Mouse (Mus musculus) ES-Bruce4 (cell line): ENCODE data around the gene Neo1. TPM values are rescaled to one million over a fixed set of nuclear protein-coding genes. Genes with fewer than 3 reads are reported as not detected.
"Not testable (repeated sequence)": the region's sequence is repeated elsewhere in the genome, so short reads cannot be mapped to it uniquely, and the experiment has no call there.

Experiments
- H3K27ac ChIP-seq: 2 replicates; pipeline ENCODE4 v1.5.1; 2012; ENCODE audit warnings: low read length, inconsistent platforms; ENCODE audit not compliant: insufficient read depth
- H3K27me3 ChIP-seq: 2 replicates; pipeline ENCODE4 v1.6.1; 2012; ENCODE audit warnings: mild to moderate bottlenecking, low read length, inconsistent platforms; ENCODE audit not compliant: control insufficient read depth, poor library complexity, insufficient read depth, severe bottlenecking
- H3K36me3 ChIP-seq: 2 replicates; pipeline ENCODE4 v1.6.1; 2012; ENCODE audit warnings: inconsistent platforms, mild to moderate bottlenecking, low read length, moderate library complexity; ENCODE audit not compliant: control insufficient read depth, poor library complexity, insufficient read depth, severe bottlenecking
- H3K4me1 ChIP-seq: one replicate; pipeline ENCODE4 v1.8.1; 2011; ENCODE audit warnings: low read length; ENCODE audit not compliant: control insufficient read depth, insufficient read depth
- H3K4me3 ChIP-seq: 2 replicates; pipeline ENCODE4 v1.5.1; 2011; ENCODE audit warnings: low read depth, mild to moderate bottlenecking, low read length
- H3K9ac ChIP-seq: 2 replicates; pipeline ENCODE4 v1.6.1; 2012; ENCODE audit warnings: low read depth, mild to moderate bottlenecking, inconsistent platforms; ENCODE audit not compliant: poor library complexity, severe bottlenecking
- H3K9me3 ChIP-seq: replicated peaks from 2 replicates; pipeline ENCODE4 v1.6.1; 2012; ENCODE audit warnings: mild to moderate bottlenecking, low read length, inconsistent platforms; ENCODE audit not compliant: control insufficient read depth, poor library complexity, insufficient read depth, severe bottlenecking
- CTCF ChIP-seq: IDR thresholded peaks from one replicate; pipeline ENCODE4 v1.8.1; 2011; ENCODE audit warnings: low read depth, low read length
- EP300 ChIP-seq: IDR thresholded peaks from 2 replicates; pipeline ENCODE4 v1.6.1; 2011; ENCODE audit warnings: low read depth, low read length; ENCODE audit not compliant: insufficient read depth
- POLR2A ChIP-seq: IDR thresholded peaks from one replicate; pipeline ENCODE4 v1.8.1; 2011; ENCODE audit warnings: low read length; ENCODE audit not compliant: insufficient read depth
- polyA plus RNA-seq: library from polyadenylated mRNA; stranded (reverse); fragments of >200 nt; gene quantifications from 2 replicates; pipeline ENCODE4 v1.2.4, GENCODE M21; 2011; ENCODE audit warnings: low read depth; ENCODE audit not compliant: missing spikeins, insufficient read depth, insufficient read length

Neo1 gene
- polyA plus RNA-seq, 1 experiment = 28.1 TPM

DNA sequence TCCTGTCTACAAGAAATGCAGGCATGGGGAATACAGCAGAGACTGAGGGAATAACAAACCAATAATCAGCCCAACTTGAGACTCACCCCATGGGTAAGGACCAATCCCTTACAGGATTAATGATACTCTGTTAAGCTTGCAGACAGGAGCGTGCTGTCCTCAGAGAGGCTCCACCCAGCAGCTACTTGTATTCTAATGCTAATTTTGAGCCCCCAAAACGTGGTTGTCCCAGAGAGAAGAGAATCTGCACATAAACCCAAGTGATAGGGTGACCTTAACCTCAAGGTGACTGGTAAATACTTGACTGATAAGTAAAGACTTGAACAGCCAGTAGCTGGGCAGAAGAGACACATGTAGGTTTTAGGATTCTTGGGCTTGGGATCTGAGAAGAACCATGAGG lies 68.9 kb downstream of the Neo1 start:
- H3K27ac ChIP-seq = peak overlapping the region; percentile 93
- H3K36me3 ChIP-seq = no peaks in the 10 kb centered on the region
- H3K4me1 ChIP-seq = no peaks in the 10 kb centered on the region
- no peaks in the 10 kb centered on the region for H3K9me3 ChIP-seq
- H3K27me3 ChIP-seq = no peaks in the 10 kb centered on the region
- no peak overlapping the region for H3K9ac ChIP-seq
- TF ChIP-seq POLR2A = no peak
- 0 out of 2 replicates have a peak, but pooled peaks have one; percentile 23 for TF ChIP-seq EP300
- no peak for TF ChIP-seq CTCF
- H3K4me3 ChIP-seq = no peak overlapping the region

DNA sequence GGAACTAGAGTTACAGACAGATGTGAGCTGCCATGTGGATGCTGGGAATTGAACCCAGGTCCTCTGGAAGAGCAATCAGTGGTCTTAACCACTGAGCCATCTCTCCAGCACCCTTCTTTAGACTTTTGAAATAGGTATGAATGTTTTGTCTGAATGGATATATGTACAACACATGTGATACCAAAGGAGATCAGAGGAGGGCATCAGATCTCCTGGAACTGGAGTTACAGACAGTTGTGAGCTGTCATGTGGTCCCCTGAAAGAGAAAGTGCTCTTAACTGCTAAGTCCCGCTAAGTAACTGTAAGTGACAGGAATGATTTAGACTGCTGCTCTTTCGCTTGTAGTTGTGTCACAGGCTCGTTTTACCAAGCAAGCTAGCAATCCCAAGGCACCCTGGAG lies 80.7 kb downstream of the Neo1 start:
- no peak overlapping the region for H3K4me3 ChIP-seq
- H3K27me3 ChIP-seq = no peaks in the 10 kb centered on the region
- TF ChIP-seq EP300 (no peak), POLR2A (no peak), CTCF (no peak)
- H3K9me3 ChIP-seq = no peaks in the 10 kb centered on the region
- H3K4me1 ChIP-seq = no peaks in the 10 kb centered on the region
- H3K9ac ChIP-seq = no peak overlapping the region
- H3K27ac ChIP-seq = no peak overlapping the region
- H3K36me3 ChIP-seq = no peaks in the 10 kb centered on the region; the same call in 1 of the 2 replicates

DNA sequence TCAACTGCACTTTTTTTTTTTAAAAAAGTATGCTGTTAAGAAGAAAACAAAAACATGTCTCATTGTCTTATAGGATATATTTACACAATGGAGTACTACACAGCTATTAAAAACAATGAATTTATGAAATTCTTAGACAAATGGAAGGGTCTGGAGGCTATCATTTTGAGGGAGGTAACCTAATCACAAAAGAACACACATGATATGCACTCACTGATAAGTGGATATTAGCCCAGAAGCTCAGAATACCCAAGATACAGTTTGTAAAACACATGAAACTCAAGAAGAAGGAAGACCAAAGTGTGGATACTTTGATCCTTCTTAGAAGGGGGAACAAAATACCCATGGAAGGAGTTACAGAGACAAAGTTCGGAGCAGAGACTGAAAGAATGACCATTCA lies 90.3 kb downstream of the Neo1 start:
- H3K27ac ChIP-seq, H3K27me3 ChIP-seq, H3K36me3 ChIP-seq, H3K9ac ChIP-seq, H3K4me1 ChIP-seq, H3K9me3 ChIP-seq, H3K4me3 ChIP-seq: not testable (repeated sequence)

DNA sequence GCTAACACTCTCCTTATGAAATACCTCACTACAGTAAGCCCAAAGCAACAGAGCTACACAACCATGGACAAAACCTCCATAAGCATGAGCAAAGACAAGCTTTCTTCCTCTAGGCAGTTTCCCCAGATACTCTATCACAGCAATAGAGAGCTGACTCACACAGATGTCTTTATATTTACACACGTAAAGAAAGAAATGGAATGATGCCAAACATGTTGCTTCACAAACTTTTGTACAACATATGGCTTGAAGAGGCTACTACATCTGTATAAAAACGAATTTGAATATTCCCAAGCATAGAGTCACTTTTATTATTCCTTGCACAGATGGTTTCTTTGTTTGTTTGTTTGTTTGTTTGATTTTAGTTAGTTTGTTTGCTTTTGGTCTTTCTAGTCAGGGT lies 101.5 kb downstream of the Neo1 start:
- Histone ChIP-seq H3K4me3 (no peak overlapping the region), H3K27ac (no peak overlapping the region), H3K27me3 (no peaks in the 10 kb centered on the region), H3K4me1 (no peaks in the 10 kb centered on the region), H3K36me3 (no peaks in the 10 kb centered on the region), H3K9ac (no peak overlapping the region), H3K9me3 (no peaks in the 10 kb centered on the region)
- TF ChIP-seq CTCF (no peak), EP300 (no peak), POLR2A (no peak)

DNA sequence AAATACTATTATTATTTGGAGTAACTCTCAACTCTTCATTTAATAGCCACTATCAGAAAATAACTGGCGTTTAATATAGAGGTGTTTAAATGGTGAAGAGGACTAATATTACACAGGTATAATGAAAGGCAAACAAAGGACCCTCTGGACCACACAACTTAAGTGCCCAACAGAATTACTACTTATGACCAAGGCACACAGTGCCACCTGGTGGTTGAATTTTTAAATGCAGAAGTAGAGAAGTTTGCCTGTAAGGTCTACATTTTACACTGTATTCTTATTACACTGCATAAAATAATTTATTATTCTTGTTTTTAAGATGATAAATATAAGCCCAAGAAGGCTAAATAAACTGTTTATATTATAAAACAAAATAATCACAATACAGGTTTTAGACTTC lies 108.1 kb downstream of the Neo1 start:
- Histone ChIP-seq H3K9ac (no peak overlapping the region), H3K9me3 (no peaks in the 10 kb centered on the region), H3K4me3 (no peak overlapping the region), H3K36me3 (no peaks in the 10 kb centered on the region), H3K27ac (no peak overlapping the region), H3K27me3 (no peaks in the 10 kb centered on the region), H3K4me1 (no peaks in the 10 kb centered on the region)
- no peak for TF ChIP-seq CTCF
- no peak for TF ChIP-seq EP300
- TF ChIP-seq POLR2A = no peak

DNA sequence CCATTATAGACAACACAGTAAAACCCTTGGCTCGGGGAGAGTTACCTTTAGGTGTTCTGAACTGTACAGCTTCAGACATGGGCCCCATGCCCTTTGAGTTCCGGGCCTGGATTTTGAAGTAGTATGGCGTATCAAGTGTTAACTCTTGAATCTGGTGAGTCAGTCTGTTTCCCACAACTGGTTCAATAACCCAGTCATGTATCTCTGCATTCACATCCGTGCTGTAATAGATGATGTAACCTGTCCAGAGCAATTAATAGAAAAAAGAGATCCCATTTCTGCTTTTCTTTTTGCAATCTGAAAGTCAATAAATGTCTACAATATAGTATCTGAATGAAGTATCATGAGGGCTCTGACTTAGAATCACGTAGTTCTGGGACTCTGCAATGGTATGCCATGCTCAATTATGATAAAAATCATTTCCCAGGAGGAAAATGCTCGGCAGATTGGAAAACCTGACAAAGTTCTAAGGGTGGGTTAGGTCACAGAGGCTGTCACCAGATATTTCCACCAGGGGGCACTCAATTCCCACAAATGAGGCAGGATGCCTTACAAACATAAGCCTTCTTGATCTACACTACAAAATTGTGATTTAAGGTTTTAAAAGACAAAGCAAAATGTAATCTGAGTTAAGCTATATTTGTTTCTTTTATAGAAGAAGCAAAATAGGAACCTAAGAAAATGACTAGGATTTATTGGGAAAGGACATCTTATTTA lies 133.2 kb downstream of the Neo1 start:
- TF ChIP-seq CTCF (no peak), POLR2A (no peak), EP300 (no peak)
- no peaks in the 10 kb centered on the region for H3K4me1 ChIP-seq
- no peak overlapping the region for H3K4me3 ChIP-seq
- peaks cover 6% of the 10 kb centered on the region for H3K36me3 ChIP-seq
- H3K9ac ChIP-seq = no peak overlapping the region
- H3K27me3 ChIP-seq = no peaks in the 10 kb centered on the region
- H3K9me3 ChIP-seq = no peaks in the 10 kb centered on the region
- no peak overlapping the region for H3K27ac ChIP-seq
